Mouse (Mus musculus): Measurements from ENCODE around the gene Ddx3y.
A peak's percentile ranks its signal among the peaks of the same experiment; 100 is the strongest.

The Ddx3y gene

GRCm38 (mm10) chrY:1286171-1286795 is at the start of gene Ddx3y:
Gene Ddx3y, minus strand, starts transcription at chrY:1286629.
- no peaks in the 10 kb centered on the region for H3K27me3 ChIP-seq (ENCODE audit: control insufficient read depth, insufficient read depth, low read length, poor library complexity, severe bottlenecking)
- DNase-seq (ENCODE audit: low read depth, low spot score) = peak; percentile 93

GRCm38 (mm10) chrY:1293708-1294107 is 7.3 kb upstream of the Ddx3y start:
- Histone ChIP-seq H3K36me3 (ENCODE audit: control insufficient read depth, insufficient read depth, low read length, poor library complexity, severe bottlenecking) (no peaks in the 10 kb centered on the region), H3K27me3 (ENCODE audit: control insufficient read depth, insufficient read depth, low read length, poor library complexity, severe bottlenecking) (no peaks in the 10 kb centered on the region)
- peak; percentile 60 for DNase-seq (ENCODE audit: low read depth, low spot score)

More at GRCm38 (mm10) chrY:1286171-1286795, at the start of gene Ddx3y:
- H3K36me3 ChIP-seq (ENCODE audit: control insufficient read depth, insufficient read depth, low read length, poor library complexity, severe bottlenecking) = no peaks in the 10 kb centered on the region

DNA sequence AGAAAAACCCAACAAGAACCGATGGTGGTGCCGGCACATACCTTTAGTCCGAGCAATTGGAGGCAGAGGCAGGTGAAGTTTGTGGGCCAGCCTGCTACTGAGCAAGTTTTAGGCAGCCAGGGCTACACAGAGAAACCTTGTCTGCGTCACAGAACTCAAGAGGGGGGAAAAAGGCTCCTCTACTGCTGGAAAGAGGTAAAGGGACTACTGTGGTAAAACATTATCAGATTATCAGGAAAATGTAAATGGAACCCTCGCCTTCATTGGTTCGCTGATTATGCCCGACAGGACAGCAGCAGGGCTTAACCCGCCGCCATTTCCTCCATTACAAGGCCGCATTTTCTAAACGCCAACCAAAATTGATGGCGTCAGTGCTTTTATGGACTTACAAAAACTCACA is 694 bp downstream of the Ddx3y start:
- DNase-seq (ENCODE audit: low read depth, low spot score) = peak; percentile 56
- H3K27me3 ChIP-seq (ENCODE audit: control insufficient read depth, insufficient read depth, low read length, poor library complexity, severe bottlenecking) = no peaks in the 10 kb centered on the region
- no peaks in the 10 kb centered on the region for H3K36me3 ChIP-seq (ENCODE audit: control insufficient read depth, insufficient read depth, low read length, poor library complexity, severe bottlenecking)

GRCm38 (mm10) chrY:1246117-1246516 is 40.3 kb downstream of the Ddx3y start:
- no peaks in the 10 kb centered on the region for H3K27me3 ChIP-seq (ENCODE audit: control insufficient read depth, insufficient read depth, low read length, poor library complexity, severe bottlenecking)
- peak; percentile 14 for DNase-seq (ENCODE audit: low read depth, low spot score)

GRCm38 (mm10) chrY:1245426-1245863 is 41.0 kb downstream of the Ddx3y start, which contains the start of gene Uty:
Gene Uty, minus strand, starts transcription at chrY:1245759.
- no peaks in the 10 kb centered on the region for H3K36me3 ChIP-seq (ENCODE audit: control insufficient read depth, insufficient read depth, low read length, poor library complexity, severe bottlenecking)

More at GRCm38 (mm10) chrY:1246117-1246516, 40.3 kb downstream of the Ddx3y start:
- no peaks in the 10 kb centered on the region for H3K36me3 ChIP-seq (ENCODE audit: control insufficient read depth, insufficient read depth, low read length, poor library complexity, severe bottlenecking)

GRCm38 (mm10) chrY:1244940-1245339 is 41.5 kb downstream of the Ddx3y start:
- DNase-seq (ENCODE audit: low read depth, low spot score) = peak; percentile 42

More at GRCm38 (mm10) chrY:1245426-1245863, 41.0 kb downstream of the Ddx3y start, which contains the start of gene Uty:
- peak; percentile 88 for DNase-seq (ENCODE audit: low read depth, low spot score)
- H3K27me3 ChIP-seq (ENCODE audit: control insufficient read depth, insufficient read depth, low read length, poor library complexity, severe bottlenecking) = no peaks in the 10 kb centered on the region

GRCm38 (mm10) chrY:1244421-1244820 is 42.0 kb downstream of the Ddx3y start:
- Histone ChIP-seq H3K27me3 (ENCODE audit: control insufficient read depth, insufficient read depth, low read length, poor library complexity, severe bottlenecking) (no peaks in the 10 kb centered on the region), H3K36me3 (ENCODE audit: control insufficient read depth, insufficient read depth, low read length, poor library complexity, severe bottlenecking) (no peaks in the 10 kb centered on the region)
- DNase-seq (ENCODE audit: low read depth, low spot score) = no peak

More at GRCm38 (mm10) chrY:1244940-1245339, 41.5 kb downstream of the Ddx3y start:
- Histone ChIP-seq H3K27me3 (ENCODE audit: control insufficient read depth, insufficient read depth, low read length, poor library complexity, severe bottlenecking) (no peaks in the 10 kb centered on the region), H3K36me3 (ENCODE audit: control insufficient read depth, insufficient read depth, low read length, poor library complexity, severe bottlenecking) (no peaks in the 10 kb centered on the region)

GRCm38 (mm10) chrY:1220001-1220400 is 66.4 kb downstream of the Ddx3y start:
- DNase-seq (ENCODE audit: low read depth, low spot score) = peak; percentile 52
- Histone ChIP-seq H3K27me3 (ENCODE audit: control insufficient read depth, insufficient read depth, low read length, poor library complexity, severe bottlenecking) (no peaks in the 10 kb centered on the region), H3K36me3 (ENCODE audit: control insufficient read depth, insufficient read depth, low read length, poor library complexity, severe bottlenecking) (no peaks in the 10 kb centered on the region)
